Mouse (Mus musculus): ENCODE results near the gene Ttc29. TPM values are rescaled to one million over a fixed set of nuclear protein-coding genes. Genes with fewer than 3 reads are reported as not detected.
A peak's percentile ranks its signal among the peaks of the same experiment; 100 is the strongest.

Gene Ttc29
- total RNA-seq (2021) = 1 to 10 TPM in 1 of 2 experiments, under 1 TPM in 1; 0.81 to 1.0 TPM
- long read RNA-seq, experiment 1 = 0 reads
- long read RNA-seq, experiment 2 = 0 reads

DNA sequence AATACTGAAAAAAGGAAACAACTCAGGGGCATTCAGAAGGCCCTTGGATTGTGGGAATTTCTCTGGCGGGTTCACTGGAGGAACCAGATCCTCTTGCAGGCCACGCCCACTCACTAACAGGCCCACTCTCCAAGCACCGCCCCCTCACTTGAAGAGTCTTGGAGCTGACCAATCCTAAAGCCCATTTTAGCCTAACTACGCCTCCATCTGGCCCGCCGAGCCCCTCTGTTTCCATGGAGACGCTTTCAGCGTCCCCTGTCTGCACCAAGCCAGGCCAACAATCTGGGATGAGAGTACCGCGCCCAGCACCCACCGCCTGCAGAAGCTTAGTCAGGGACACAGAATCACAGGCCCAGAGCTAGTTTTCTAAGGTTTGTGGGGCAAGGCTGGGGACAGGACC lies at the start of gene Ttc29:
Gene Ttc29, plus strand, starts transcription at position 224 of the 400 bp plus-strand sequence.
- peak; percentile 23 to 61 for DNase-seq (ENCODE audit: low spot score in 2 of 2)

DNA sequence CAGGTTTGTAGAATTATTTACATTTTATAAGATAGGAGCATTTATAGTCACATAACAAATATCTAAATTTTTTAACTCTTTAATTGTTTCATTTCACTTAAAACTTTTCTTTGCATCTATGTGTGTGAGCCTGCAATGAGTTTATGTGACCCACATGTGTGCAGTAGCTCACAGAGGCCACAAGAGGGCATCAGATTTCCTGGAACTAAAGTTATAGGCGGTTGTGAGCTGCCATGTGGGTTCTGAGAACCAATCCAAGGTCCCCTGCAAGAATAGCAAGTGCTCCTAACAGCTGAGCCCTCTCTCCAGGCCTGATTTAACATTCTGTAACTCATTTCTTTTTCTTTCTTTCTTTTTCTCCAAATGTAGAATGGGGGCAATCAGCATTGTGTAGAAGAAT lies 41.7 kb upstream of the Ttc29 start:
- DNase-seq (ENCODE audit: low spot score in 2 of 2) = no peak

- no peak for DNase-seq (ENCODE audit: low spot score in 2 of 2)
These were observed 30.4 kb upstream of the Ttc29 start for GRCm38 (mm10) chr8:78182654-78183053.

DNA sequence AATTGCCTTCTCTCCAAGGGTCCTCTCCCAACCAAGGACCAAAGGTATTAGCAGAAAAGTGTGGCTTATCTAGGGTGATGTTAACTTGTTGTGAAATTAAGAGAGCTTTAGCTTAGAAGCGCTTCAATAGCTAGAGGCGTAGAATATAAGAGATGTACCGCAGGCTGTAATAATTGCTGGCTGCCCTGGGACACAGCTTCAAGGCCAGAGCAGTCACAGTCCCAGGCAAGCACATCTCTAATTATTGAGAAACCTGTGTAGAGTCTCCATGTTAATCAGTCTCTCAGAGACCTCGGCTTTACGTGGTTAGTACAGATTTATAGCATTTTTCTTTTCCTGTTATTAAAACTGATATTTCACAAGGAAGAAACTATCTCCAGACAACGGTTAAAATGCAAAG lies 29.7 kb upstream of the Ttc29 start:
- DNase-seq (ENCODE audit: low spot score in 2 of 2) = no peak

DNA sequence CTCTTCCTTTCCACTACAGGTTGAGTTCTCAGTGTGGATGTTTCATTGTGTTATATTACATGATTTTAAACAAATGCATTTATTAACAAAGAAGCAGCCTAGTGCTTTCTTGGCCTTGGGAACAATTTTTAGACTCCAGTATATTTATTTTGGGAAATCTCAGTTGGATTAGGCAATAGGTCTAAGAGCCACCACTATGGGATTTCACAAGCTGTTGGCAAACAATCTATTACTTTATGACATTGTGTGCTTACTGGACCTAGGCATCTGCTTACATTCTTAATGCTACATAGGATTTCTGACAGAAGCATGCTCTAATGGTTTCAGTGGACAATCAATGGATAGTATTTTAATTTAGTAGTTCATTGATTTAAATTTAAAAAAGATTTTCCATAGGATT lies 26.0 kb upstream of the Ttc29 start:
- no peak for DNase-seq (ENCODE audit: low spot score in 2 of 2)

- DNase-seq (ENCODE audit: low spot score in 2 of 2) = no peak
These were observed 8.9 kb upstream of the Ttc29 start for GRCm38 (mm10) chr8:78204229-78204628.

DNA sequence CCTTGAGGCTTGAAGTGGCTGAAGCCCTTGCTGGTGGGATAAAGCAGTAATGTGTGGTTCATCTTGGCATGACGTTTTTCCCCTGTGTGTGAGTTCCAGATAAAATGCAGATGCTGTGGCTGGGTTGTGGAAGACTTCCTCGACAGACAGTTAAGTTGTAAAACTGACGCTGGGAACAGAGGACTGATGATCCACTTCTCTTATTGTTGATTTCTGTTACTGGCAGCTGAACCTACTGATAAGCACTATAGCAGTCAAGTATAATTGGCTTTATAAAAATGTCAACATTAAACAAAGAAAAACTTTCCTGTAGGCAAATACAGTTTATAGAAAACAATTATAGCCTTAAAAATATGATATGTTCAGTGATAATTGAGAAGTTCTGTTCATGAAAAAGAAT lies 2.7 kb upstream of the Ttc29 start:
- no peak for DNase-seq (ENCODE audit: low spot score in 2 of 2)

DNA sequence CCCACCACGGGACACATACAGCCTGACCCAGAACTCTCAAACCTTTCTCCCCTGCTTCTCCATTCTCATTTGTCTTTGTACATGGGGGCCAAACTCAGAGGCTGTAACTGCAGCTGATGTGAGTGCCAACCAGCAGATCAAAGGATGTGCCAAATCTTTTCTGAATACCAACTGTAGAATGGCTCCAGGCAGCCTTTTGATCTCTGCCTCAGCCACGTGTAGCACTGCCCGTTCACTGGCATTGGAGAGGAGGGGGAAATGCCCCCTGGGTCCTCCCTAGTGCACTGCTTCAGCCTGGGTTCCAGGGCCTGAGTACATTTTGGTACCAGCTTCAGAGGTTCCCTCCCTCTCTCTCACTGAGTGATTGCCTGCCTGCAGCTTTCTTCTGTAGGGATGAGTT lies 1.5 kb downstream of the Ttc29 start:
- peak in 1 of 2 experiments; percentile 5 for DNase-seq (ENCODE audit: low spot score in 2 of 2)

DNA sequence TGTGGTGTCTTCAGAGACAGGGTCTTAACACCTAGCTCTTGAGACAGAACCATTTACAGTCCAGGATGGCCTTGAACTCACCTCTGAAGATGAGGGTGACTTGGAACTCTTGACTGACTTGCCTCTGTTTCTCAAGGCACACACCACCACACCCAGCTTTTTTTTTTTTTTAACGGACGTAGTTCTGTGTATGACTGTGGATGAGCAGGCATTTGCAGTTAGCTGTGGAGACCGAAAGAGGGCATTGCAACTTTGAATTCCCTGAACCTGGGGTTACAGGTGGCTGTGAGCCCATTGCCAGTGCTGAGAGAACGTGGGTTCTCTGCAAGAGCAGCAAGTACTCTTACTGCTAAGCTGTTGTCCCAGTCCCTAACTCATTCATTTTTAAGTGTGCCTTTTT lies 13.0 kb downstream of the Ttc29 start:
- no peak for DNase-seq (ENCODE audit: low spot score in 2 of 2)

DNA sequence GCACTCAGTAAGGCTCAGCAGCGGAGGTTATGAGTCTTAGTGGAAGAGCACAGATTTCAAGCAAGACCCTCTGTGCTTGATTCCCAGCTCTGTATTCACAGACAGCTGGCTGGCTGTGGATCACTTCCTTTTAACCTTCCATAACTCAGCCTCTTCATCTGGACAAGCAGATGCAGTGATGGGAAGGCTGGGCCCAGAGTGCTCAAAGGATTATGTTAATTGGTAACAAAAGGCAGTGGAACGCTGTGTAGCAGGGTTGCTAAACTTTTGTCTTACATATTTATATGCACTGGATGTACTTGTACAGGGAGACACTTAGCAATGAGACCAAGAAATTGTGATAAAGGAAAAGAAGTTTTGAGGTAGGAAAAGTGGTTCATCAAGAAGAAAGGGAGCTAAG lies 17.6 kb downstream of the Ttc29 start:
- DNase-seq (ENCODE audit: low spot score in 2 of 2) = no peak

- peak in 1 of 2 experiments; percentile 9 for DNase-seq (ENCODE audit: low spot score in 2 of 2)
These were observed 20.0 kb downstream of the Ttc29 start for GRCm38 (mm10) chr8:78232870-78233707.

GRCm38 (mm10) chr8:78233708-78234201 lies 20.7 kb downstream of the Ttc29 start:
- peak; percentile 11 to 57 for DNase-seq (ENCODE audit: low spot score in 2 of 2)

- peak; percentile 22 to 57 for DNase-seq (ENCODE audit: low spot score in 2 of 2)
These were observed 25.0 kb downstream of the Ttc29 start for GRCm38 (mm10) chr8:78237972-78238675.

DNA sequence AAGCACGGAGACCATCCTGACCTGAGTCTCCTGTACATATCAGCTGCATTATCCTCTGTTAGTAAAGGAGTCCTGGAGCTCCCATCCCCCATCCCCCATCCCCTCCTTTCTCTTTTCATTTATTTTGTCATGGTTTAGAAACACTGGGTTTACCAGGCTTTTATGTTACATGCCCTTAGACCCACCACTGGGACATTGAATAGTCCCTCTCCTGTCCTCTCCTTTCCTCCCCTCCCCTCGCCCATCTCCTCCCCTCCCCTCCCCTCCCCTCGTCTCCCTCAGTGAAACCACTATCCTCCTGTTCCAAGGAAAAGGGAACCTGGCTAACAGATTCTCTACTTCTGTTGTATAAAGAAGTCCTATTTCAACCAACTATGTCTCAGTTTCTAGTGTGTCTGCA lies 38.0 kb downstream of the Ttc29 start:
- DNase-seq (ENCODE audit: low spot score in 2 of 2) = no peak

- DNase-seq (ENCODE audit: low spot score in 2 of 2) = peak; percentile 28 to 30
These were observed 41.3 kb downstream of the Ttc29 start for GRCm38 (mm10) chr8:78254374-78254773.

- DNase-seq (ENCODE audit: low spot score in 2 of 2) = no peak
These were observed 41.9 kb downstream of the Ttc29 start for GRCm38 (mm10) chr8:78255011-78255410.

GRCm38 (mm10) chr8:78265506-78265905 lies 52.4 kb downstream of the Ttc29 start:
- no peak for DNase-seq (ENCODE audit: low spot score in 2 of 2)

DNA sequence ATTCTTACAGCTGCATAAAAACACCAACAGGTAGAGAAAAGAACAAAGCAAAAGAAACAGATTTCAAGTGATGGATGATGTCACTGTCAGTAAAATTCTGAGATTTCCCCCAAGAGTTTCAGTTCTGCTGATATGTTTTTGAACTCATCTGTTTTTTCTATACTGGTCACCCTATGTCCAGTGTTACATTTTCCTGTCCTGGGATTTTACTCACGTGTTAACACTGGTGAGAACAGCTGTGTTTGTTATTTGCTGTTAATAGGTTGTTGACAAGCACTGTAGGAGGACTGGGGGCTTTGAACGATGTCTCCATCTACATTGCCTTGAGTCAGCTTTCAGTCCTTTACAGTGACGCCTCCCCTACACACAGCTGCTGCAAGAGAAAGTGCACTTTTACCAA lies 53.1 kb downstream of the Ttc29 start:
- DNase-seq (ENCODE audit: low spot score in 2 of 2) = no peak

DNA sequence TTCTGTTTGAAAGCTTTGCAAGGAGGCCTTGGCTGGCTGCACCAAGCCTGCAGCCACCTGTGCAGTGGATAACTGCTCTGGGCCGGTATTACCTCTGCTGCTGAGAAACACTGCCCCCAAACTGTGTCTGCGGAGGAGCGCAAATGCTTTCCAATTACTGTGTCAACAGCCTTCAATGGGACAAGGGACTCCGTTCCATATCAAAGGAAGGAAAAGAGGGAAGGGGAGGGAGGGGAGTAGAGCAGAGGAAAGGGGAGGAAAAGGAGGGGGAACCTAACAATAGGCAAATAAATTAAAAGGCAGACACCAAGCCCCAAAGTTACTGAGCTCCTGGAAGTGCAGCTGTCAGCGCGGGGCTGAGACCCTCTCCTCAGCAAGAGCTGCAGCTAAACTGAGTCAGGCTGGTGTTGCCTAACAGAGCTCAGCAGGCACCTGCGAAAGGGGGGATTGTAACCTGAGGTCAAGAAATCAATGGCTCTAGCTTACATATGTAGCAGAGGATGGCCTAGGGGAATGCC lies 54.9 kb downstream of the Ttc29 start:
- DNase-seq (ENCODE audit: low spot score in 2 of 2) = no peak

GRCm38 (mm10) chr8:78269281-78269680 lies 56.2 kb downstream of the Ttc29 start:
- DNase-seq (ENCODE audit: low spot score in 2 of 2) = no peak

DNA sequence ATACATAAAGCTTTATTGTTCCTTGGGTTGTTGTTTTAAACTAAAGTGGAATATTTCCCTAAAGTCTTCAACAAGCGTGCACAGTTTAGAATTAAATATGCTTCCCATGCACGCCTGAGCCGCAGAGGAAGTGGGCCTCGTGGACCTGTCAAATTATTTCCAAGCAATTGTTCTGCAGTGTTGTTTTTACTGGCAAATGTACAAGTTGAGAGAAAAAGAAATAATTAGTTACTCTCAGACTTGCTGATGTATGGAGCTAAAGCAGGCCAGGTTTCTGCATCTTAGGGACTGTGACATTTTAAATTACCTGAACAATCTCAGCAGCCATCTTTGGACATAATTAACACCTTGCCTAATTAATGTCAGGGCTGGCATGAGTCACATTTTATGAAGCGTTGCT lies 58.3 kb downstream of the Ttc29 start:
- no peak for DNase-seq (ENCODE audit: low spot score in 2 of 2)

DNA sequence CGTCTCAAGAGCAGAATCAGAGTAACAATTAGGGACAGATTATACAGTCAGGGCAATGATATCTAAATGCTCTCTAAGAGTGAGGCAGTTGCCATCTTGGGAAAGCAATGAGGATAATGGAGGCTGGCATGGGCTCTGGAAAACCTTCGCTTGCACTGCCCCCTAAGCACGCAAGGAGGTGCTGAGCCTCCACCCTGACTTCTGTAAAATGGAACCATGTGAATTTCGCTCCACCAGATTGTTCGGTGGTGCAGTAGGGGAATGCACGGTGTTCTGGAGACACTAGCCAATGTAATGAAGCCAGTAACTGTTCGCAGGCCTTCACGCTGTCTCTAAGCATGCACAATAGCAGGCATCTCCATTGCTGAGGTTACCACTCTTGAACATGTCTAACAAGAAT lies 63.0 kb downstream of the Ttc29 start:
- DNase-seq (ENCODE audit: low spot score in 2 of 2) = no peak

Data from layer of hippocampus, postnatal 14 days (tissue).